Mouse (Mus musculus) hindbrain, embryonic 15.5 days (tissue): ENCODE results near the gene Rere. TPM values are rescaled to one million over a fixed set of nuclear protein-coding genes. Genes with fewer than 3 reads are reported as not detected.

Experiments
- ATAC-seq: fragments of 200-750 bp; cut with Nextera tagmentation; 2 replicates; pipeline ENCODE4 v1.8.0; 2017; ENCODE audit warnings: low read depth, moderate number of reproducible peaks, moderate TSS enrichment; ENCODE audit not compliant: low FRiP score
- H3K27ac ChIP-seq: fragments of 300-500 bp; sonication (generic); replicated peaks from 2 replicates; pipeline ENCODE4 v1.5.1; 2015; ENCODE audit warnings: mild to moderate bottlenecking, inconsistent platforms
- H3K27me3 ChIP-seq: fragments of 300-500 bp; sonication (generic); 2 replicates; pipeline ENCODE4 v1.6.1; 2015; ENCODE audit warnings: control low read depth, inconsistent platforms
- H3K36me3 ChIP-seq: fragments of 300-500 bp; sonication (generic); 2 replicates; pipeline ENCODE4 v1.6.1; 2015; ENCODE audit warnings: control low read depth, inconsistent platforms
- H3K4me1 ChIP-seq: fragments of 300-500 bp; sonication (generic); replicated peaks from 2 replicates; pipeline ENCODE4 v1.6.1; 2015; ENCODE audit warnings: control low read depth, inconsistent platforms
- H3K4me2 ChIP-seq: fragments of 300-500 bp; sonication (generic); 2 replicates; pipeline ENCODE4 v1.6.1; 2015; ENCODE audit warnings: moderate library complexity, mild to moderate bottlenecking, inconsistent platforms
- H3K4me3 ChIP-seq: fragments of 300-500 bp; sonication (generic); 2 replicates; pipeline ENCODE4 v1.5.1; 2015; ENCODE audit warnings: mild to moderate bottlenecking, inconsistent platforms
- H3K9ac ChIP-seq: fragments of 300-500 bp; sonication (generic); 2 replicates; pipeline ENCODE4 v1.6.1; 2015; ENCODE audit warnings: inconsistent platforms
- H3K9me3 ChIP-seq: fragments of 300-500 bp; sonication (generic); 2 replicates; pipeline ENCODE4 v1.6.1; 2016; ENCODE audit warnings: control low read depth, inconsistent platforms
- WGBS: fragments of 180-500 bp; shearing (Covaris S2); methylation state at CpG from one replicate; pipeline ENCODE4 v1.1.7; 2015; 5-methylcytosine and 5-hydroxymethylcytosine counted together
- polyA plus RNA-seq: library from polyadenylated mRNA; unstranded; fragments of >200 nt; fragmentation: Nextera tagmentation; extraction: Ambion mirVana; gene quantifications from 2 replicates; pipeline ENCODE4 v1.2.1, GENCODE M21; 2015

Rere gene
- polyA plus RNA-seq, 1 experiment from 2014 or later, result 32.5 TPM

DNA sequence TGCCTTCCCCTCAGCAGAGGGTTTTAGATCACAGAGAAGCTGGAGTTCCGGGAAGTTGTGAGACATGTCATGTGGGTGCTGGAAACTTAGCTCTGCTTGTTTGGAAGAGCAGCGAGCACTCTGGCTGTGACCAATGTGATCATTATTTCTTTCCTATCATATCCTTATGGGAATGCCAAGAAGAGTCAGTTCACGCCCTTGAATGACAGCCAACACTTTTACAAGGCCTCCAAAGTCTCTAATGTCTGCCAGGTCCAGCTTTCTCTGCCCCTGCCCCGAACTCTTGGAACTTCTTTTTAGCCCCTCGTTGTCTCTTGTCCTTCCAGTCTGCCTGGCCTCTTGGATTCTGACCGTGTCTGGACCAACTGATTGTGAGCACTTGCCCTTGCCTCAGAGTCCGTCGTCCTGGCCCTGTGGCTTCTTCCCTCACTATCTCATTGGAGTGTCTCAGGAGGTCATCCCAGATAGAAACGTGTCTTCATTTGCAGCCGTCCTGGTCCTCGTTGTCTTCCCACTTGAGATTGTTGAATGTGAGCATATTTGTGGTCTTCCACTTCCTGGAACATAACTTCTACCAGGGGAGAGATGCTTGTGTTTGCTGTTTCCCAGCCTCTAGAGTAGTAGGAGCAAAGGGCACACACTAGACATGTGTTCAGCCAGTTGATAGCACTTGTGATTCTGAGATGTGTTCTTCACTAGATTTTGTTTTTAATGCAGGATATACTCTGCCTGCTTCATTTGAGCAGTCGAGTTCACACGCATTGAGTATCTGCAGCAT, 120.6 kb downstream of the Rere start:
- H3K27me3 ChIP-seq, result no peaks in the 10 kb centered on the region
- H3K4me1 ChIP-seq, result peaks cover 91% of the 10 kb centered on the region
- H3K9ac ChIP-seq, result no peak overlapping the region
- no peaks in the 10 kb centered on the region for H3K36me3 ChIP-seq
- ATAC-seq, result no peak
- H3K9me3 ChIP-seq, result no peaks in the 10 kb centered on the region
- H3K4me3 ChIP-seq, result no peak overlapping the region
- H3K4me2 ChIP-seq, result no peak overlapping the region
- WGBS, result 68% methylated on average over 13 of the region's 13 CpGs
- H3K27ac ChIP-seq, result peak overlapping the region; percentile 45; the same call in 1 of the 2 replicates

- Histone ChIP-seq H3K27me3 (no peaks in the 10 kb centered on the region), H3K9me3 (no peaks in the 10 kb centered on the region), H3K9ac (no peak overlapping the region), H3K36me3 (no peaks in the 10 kb centered on the region), H3K27ac (peak overlapping the region; percentile 45; the same call in 1 of the 2 replicates), H3K4me3 (no peak overlapping the region), H3K4me2 (no peak overlapping the region), H3K4me1 (peaks cover 90% of the 10 kb centered on the region)
- 42% methylated on average over 4 of the region's 4 CpGs for WGBS
- no peak for ATAC-seq
These were observed 121.2 kb downstream of the Rere start for GRCm38 (mm10) chr4:150402608-150402985.

DNA sequence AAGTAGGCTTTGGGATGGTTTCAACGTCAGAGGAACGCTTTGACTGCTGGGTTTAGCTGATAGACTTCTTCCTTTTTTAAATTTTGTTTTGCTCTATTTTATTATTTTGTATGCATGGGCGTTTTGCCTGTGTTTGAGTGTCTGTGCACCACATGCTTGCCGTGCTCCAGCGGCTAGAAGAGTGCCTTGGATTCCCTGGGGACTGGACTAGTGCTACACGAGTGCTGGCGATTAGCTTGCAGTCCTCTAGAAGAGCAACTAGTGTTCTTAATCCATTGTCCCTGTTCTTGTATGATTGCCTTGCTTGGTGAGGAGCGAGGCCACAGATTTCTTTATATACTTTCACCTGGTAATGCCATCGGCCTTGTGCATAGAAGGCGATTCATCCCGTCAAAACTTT, 122.5 kb downstream of the Rere start:
- Histone ChIP-seq H3K9ac (no peak overlapping the region), H3K4me2 (no peak overlapping the region), H3K9me3 (no peaks in the 10 kb centered on the region), H3K27ac (peak overlapping the region; percentile 69), H3K27me3 (no peaks in the 10 kb centered on the region), H3K36me3 (0 out of 2 replicates have a peak, but pooled peaks cover 3% of the 10 kb centered on the region), H3K4me1 (peaks cover 77% of the 10 kb centered on the region), H3K4me3 (no peak overlapping the region)
- no peak for ATAC-seq
- WGBS, result 52% methylated on average over 11 of the region's 11 CpGs

DNA sequence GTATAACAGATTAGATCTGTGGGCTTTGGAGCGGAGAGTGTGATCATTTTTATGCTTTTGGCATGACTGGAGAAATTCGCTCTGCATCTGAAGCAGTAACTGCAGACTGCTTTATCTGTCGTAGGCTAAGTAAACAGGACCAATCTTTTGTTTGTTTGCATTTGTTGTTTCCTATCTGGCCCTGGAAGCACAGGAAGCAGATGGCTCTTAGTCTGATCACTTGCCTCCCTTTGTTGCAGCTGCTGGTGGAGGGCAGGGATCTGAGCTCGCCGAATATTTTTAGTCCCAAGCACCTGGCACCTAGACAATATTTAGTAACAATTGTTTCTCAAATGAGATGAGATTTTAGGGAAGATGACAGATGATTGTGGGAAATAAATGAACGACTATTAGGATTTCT, 123.1 kb downstream of the Rere start:
- no peak overlapping the region for H3K4me2 ChIP-seq
- WGBS, result 20% methylated on average over 6 of the region's 6 CpGs

DNA sequence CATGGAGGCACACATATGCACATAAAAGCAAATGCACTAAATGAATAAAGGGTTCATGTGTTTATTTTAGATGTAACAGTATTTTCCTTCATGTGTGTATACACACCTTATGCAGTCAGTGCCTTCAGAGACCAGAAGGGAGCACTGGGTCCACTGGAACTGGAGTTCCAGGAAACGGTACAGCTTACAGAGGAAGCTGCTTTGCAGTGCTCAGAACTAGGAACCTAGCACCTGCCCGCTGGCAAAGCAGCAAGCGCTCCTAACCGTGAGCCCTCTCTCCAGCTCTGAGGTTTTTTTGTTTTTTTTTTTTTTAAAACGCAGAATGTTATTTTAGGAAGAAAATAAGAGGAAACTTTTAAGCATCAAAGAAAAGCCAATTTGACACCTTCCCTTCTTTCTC, 124.3 kb downstream of the Rere start:
- Histone ChIP-seq H3K4me3 (no peak overlapping the region), H3K36me3 (0 out of 2 replicates have a peak, but pooled peaks cover 3% of the 10 kb centered on the region), H3K9me3 (no peaks in the 10 kb centered on the region), H3K27me3 (no peaks in the 10 kb centered on the region), H3K4me2 (no peak overlapping the region), H3K4me1 (peaks cover 60% of the 10 kb centered on the region), H3K27ac (0 out of 2 replicates have a peak overlapping the region, but pooled peaks have one; percentile 36), H3K9ac (no peak overlapping the region)
- ATAC-seq, result no peak
- WGBS, result 52% methylated on average over 5 of the region's 5 CpGs

More for the DNA sequence above, 123.1 kb downstream of the Rere start:
- no peak; the same call in 1 of the 2 replicates for ATAC-seq
- Histone ChIP-seq H3K27ac (peak overlapping the region; percentile 69), H3K4me3 (no peak overlapping the region), H3K9me3 (no peaks in the 10 kb centered on the region), H3K36me3 (0 out of 2 replicates have a peak, but pooled peaks cover 3% of the 10 kb centered on the region), H3K9ac (no peak overlapping the region), H3K27me3 (no peaks in the 10 kb centered on the region), H3K4me1 (peaks cover 71% of the 10 kb centered on the region)

GRCm38 (mm10) chr4:150406320-150406719, 124.9 kb downstream of the Rere start:
- H3K4me2 ChIP-seq, result no peak overlapping the region
- H3K9me3 ChIP-seq, result no peaks in the 10 kb centered on the region
- no peak overlapping the region for H3K4me3 ChIP-seq
- H3K27me3 ChIP-seq, result no peaks in the 10 kb centered on the region
- 53% methylated on average over 21 of the region's 21 CpGs for WGBS
- peaks cover 57% of the 10 kb centered on the region for H3K4me1 ChIP-seq
- H3K27ac ChIP-seq, result no peak overlapping the region
- H3K36me3 ChIP-seq, result 0 out of 2 replicates have a peak, but pooled peaks cover 3% of the 10 kb centered on the region
- H3K9ac ChIP-seq, result no peak overlapping the region
- no peak for ATAC-seq

- Histone ChIP-seq H3K27me3 (no peaks in the 10 kb centered on the region), H3K36me3 (0 out of 2 replicates have a peak, but pooled peaks cover 3% of the 10 kb centered on the region), H3K4me3 (no peak overlapping the region), H3K9ac (no peak overlapping the region), H3K4me1 (peaks cover 52% of the 10 kb centered on the region), H3K4me2 (no peak overlapping the region), H3K27ac (no peak overlapping the region), H3K9me3 (no peaks in the 10 kb centered on the region)
- ATAC-seq, result no peak
- 92% methylated on average over 6 of the region's 6 CpGs for WGBS
These were observed 125.4 kb downstream of the Rere start for GRCm38 (mm10) chr4:150406821-150407220.

DNA sequence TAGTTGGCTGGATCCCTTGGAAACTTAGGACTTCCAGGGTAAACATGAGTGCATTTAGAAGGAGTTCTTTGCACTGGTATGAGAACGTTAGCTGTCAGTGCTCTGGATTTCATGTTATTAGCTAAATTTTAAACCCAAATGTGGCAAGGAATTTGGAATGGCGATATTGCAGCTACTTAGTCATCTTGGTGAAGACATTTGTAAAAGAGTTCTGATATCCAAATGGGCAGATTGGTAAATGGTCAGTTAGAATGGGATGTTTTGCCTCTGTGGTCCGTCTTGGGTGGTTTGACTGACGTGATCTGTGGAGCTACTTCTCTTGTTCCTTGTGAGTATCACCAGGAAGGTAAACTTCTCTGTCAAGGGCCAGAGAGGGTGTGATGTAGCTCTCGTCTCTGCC, 132.8 kb downstream of the Rere start:
- Histone ChIP-seq H3K4me3 (no peak overlapping the region), H3K27me3 (no peaks in the 10 kb centered on the region), H3K4me2 (no peak overlapping the region), H3K9ac (no peak overlapping the region), H3K36me3 (0 out of 2 replicates have a peak, but pooled peaks cover 3% of the 10 kb centered on the region), H3K9me3 (no peaks in the 10 kb centered on the region), H3K4me1 (peaks cover 24% of the 10 kb centered on the region; the same call in 1 of the 2 replicates), H3K27ac (no peak overlapping the region)
- WGBS, result 80% methylated on average over 5 of the region's 5 CpGs
- ATAC-seq, result no peak

GRCm38 (mm10) chr4:150414759-150415158, 133.3 kb downstream of the Rere start:
- Histone ChIP-seq H3K4me1 (peaks cover 28% of the 10 kb centered on the region; the same call in 1 of the 2 replicates), H3K9ac (no peak overlapping the region), H3K36me3 (0 out of 2 replicates have a peak, but pooled peaks cover 3% of the 10 kb centered on the region), H3K4me2 (no peak overlapping the region), H3K27ac (no peak overlapping the region), H3K9me3 (no peaks in the 10 kb centered on the region), H3K4me3 (no peak overlapping the region), H3K27me3 (no peaks in the 10 kb centered on the region)
- WGBS, result 96% methylated on average over 1 of the region's 1 CpGs
- no peak for ATAC-seq

- WGBS, result 54% methylated on average over 10 of the region's 10 CpGs
- Histone ChIP-seq H3K4me2 (no peak overlapping the region), H3K27ac (0 out of 2 replicates have a peak overlapping the region, but pooled peaks have one; percentile 43), H3K27me3 (no peaks in the 10 kb centered on the region), H3K4me3 (no peak overlapping the region), H3K36me3 (0 out of 2 replicates have a peak, but pooled peaks cover 3% of the 10 kb centered on the region), H3K9ac (no peak overlapping the region), H3K4me1 (peaks cover 30% of the 10 kb centered on the region; the same call in 1 of the 2 replicates), H3K9me3 (no peaks in the 10 kb centered on the region)
- no peak for ATAC-seq
These were observed 134.0 kb downstream of the Rere start for GRCm38 (mm10) chr4:150415227-150415969.

GRCm38 (mm10) chr4:150420576-150421263, 139.3 kb downstream of the Rere start:
- H3K9me3 ChIP-seq, result no peaks in the 10 kb centered on the region
- peaks cover 27% of the 10 kb centered on the region for H3K4me1 ChIP-seq
- WGBS, result 64% methylated on average over 10 of the region's 10 CpGs
- no peaks in the 10 kb centered on the region for H3K27me3 ChIP-seq
- H3K4me3 ChIP-seq, result no peak overlapping the region
- H3K9ac ChIP-seq, result no peak overlapping the region
- ATAC-seq, result no peak
- H3K27ac ChIP-seq, result peak overlapping the region; percentile 22; the same call in 1 of the 2 replicates
- no peaks in the 10 kb centered on the region for H3K36me3 ChIP-seq
- no peak overlapping the region for H3K4me2 ChIP-seq
